Comparison of ENCODE assay signal across 25 mouse cellular contexts in genomic region chr6:101310491-101310890, GRCm38 (mm10).
DNase-seq lines count a peak whose midpoint lies in the region; ATAC-seq lines count a peak whose summit lies in the region.
"Had no signal": no experiment of that assay in that cellular context is flagged by ENCODE, and none has a peak within 500 bp of the region (broad histone marks: within the 10 kb centered on the region; RNA-seq: fewer than 3 reads in every experiment).

No protein-coding gene starts in this region.

- WGBS in forebrain, embryonic 10.5 days, result 87% methylated on average over 9 of the region's 9 CpGs
- 83% methylated on average over 9 of the region's 9 CpGs for WGBS in forebrain, embryonic 11.5 days
- WGBS in embryonic facial prominence, embryonic 14.5 days, result 50% methylated on average over 9 of the region's 9 CpGs

- no peak overlapping the region for H3K4me2 ChIP-seq in forebrain, embryonic 11.5 days (ENCODE audit: low read depth, low read length, severe bottlenecking)
- no peak overlapping the region for H3K4me2 ChIP-seq in embryonic facial prominence, embryonic 14.5 days (ENCODE audit: low read depth, low read length)
- H3K4me2 ChIP-seq: hindbrain, embryonic 15.5 days; intestine, embryonic 15.5 days; kidney, embryonic 15.5 days; liver, embryonic 11.5 days; midbrain, embryonic 11.5 days; stomach, embryonic 15.5 days had no signal

- no peaks in the 10 kb centered on the region for H3K9me3 ChIP-seq in forebrain, embryonic 10.5 days
- no peaks in the 10 kb centered on the region for H3K9me3 ChIP-seq in forebrain, embryonic 11.5 days (ENCODE audit: control insufficient read depth, low read length)
- peaks cover 3% of the 10 kb centered on the region; the same call in 1 of the 2 replicates for H3K9me3 ChIP-seq in megakaryocyte, embryonic 14.5 days
- H3K9me3 ChIP-seq in embryonic facial prominence, embryonic 14.5 days (ENCODE audit: control insufficient read depth, low read length), result no peaks in the 10 kb centered on the region
- H3K9me3 ChIP-seq: hindbrain, embryonic 15.5 days; intestine, embryonic 15.5 days; kidney, embryonic 15.5 days; stomach, embryonic 15.5 days had no signal

- peaks cover 53% of the 10 kb centered on the region for H3K27me3 ChIP-seq in forebrain, embryonic 10.5 days (ENCODE audit: poor library complexity, severe bottlenecking)
- no peaks in the 10 kb centered on the region for H3K27me3 ChIP-seq in forebrain, embryonic 11.5 days (ENCODE audit: control insufficient read depth, insufficient read depth, low read length)
- H3K27me3 ChIP-seq in megakaryocyte, embryonic 14.5 days (replicated peaks), result no peaks in the 10 kb centered on the region
- no peaks in the 10 kb centered on the region for H3K27me3 ChIP-seq in embryonic facial prominence, embryonic 14.5 days (replicated peaks; ENCODE audit: control insufficient read depth, insufficient read depth, low read length)
- H3K27me3 ChIP-seq: intestine, embryonic 15.5 days; kidney, embryonic 15.5 days; stomach, embryonic 15.5 days had no signal

- DNase-seq in forebrain, embryonic 10.5 days (ENCODE audit: extremely low spot score, low spot score), result no peak
- DNase-seq in forebrain, embryonic 11.5 days (ENCODE audit: low spot score), result no peak
- peak; percentile 25 for DNase-seq in layer of hippocampus, adult 11-12 months (ENCODE audit: low spot score)
- DNase-seq in layer of hippocampus, adult 18-20 months (ENCODE audit: low spot score in 2 of 2), result no peak
- DNase-seq in embryonic facial prominence, embryonic 14.5 days (ENCODE audit: low spot score), result no peak
- DNase-seq in urinary bladder, adult 2 months (ENCODE audit: low spot score), result no peak
- DNase-seq: adrenal gland, postnatal 14 days; cerebellum, adult 8-10 months; gastrocnemius, postnatal 25 days; kidney, postnatal 4 days; liver, postnatal 0 days; thymus, adult 18-20 months; thymus, postnatal 36 days had no signal

- ATAC-seq in forebrain, embryonic 11.5 days (replicated peaks; ENCODE audit: low FRiP score), result no peak
- no peak for ATAC-seq in megakaryocyte, adult 5-6 weeks (ENCODE audit: poor library complexity, severe bottlenecking)
- no peak for ATAC-seq in embryonic facial prominence, embryonic 14.5 days (ENCODE audit: low read depth)
- ATAC-seq: CD4-positive, CD25-positive, alpha-beta regulatory T cell, adult 4 months; forebrain, embryonic 16.5 days; intestine, embryonic 15.5 days; liver, postnatal 0 days; lung, postnatal 0 days had no signal

- H3K9ac ChIP-seq in forebrain, embryonic 11.5 days (ENCODE audit: low read length), result no peak overlapping the region
- H3K9ac ChIP-seq in embryonic facial prominence, embryonic 14.5 days (ENCODE audit: low read depth, low read length), result no peak overlapping the region
- H3K9ac ChIP-seq: hindbrain, embryonic 15.5 days; intestine, embryonic 15.5 days; kidney, embryonic 15.5 days; liver, postnatal 0 days; stomach, embryonic 15.5 days had no signal

- no peaks in the 10 kb centered on the region for H3K36me3 ChIP-seq in forebrain, embryonic 10.5 days (replicated peaks)
- H3K36me3 ChIP-seq in forebrain, embryonic 11.5 days (ENCODE audit: control insufficient read depth, insufficient read depth, low read length), result no peaks in the 10 kb centered on the region
- H3K36me3 ChIP-seq in megakaryocyte, embryonic 14.5 days (replicated peaks; ENCODE audit: low read length), result no peaks in the 10 kb centered on the region
- no peaks in the 10 kb centered on the region for H3K36me3 ChIP-seq in embryonic facial prominence, embryonic 14.5 days (ENCODE audit: control insufficient read depth, insufficient read depth, low read length)
- H3K36me3 ChIP-seq: hindbrain, embryonic 15.5 days; intestine, embryonic 15.5 days; kidney, embryonic 15.5 days; stomach, embryonic 15.5 days had no signal

- H3K4me3 ChIP-seq in forebrain, embryonic 10.5 days, result no peak overlapping the region
- H3K4me3 ChIP-seq in forebrain, embryonic 11.5 days (ENCODE audit: low read depth, low read length), result no peak overlapping the region
- H3K4me3 ChIP-seq in megakaryocyte, embryonic 14.5 days (replicated peaks), result peak overlapping the region; percentile 65
- no peak overlapping the region for H3K4me3 ChIP-seq in embryonic facial prominence, embryonic 14.5 days (ENCODE audit: low read depth, low read length)
- H3K4me3 ChIP-seq: hindbrain, embryonic 15.5 days; intestine, embryonic 15.5 days; kidney, embryonic 15.5 days; stomach, embryonic 15.5 days had no signal

- H3K4me1 ChIP-seq in forebrain, embryonic 10.5 days, result peaks cover 57% of the 10 kb centered on the region
- peaks cover 6% of the 10 kb centered on the region; the same call in 1 of the 2 replicates for H3K4me1 ChIP-seq in forebrain, embryonic 11.5 days (replicated peaks; ENCODE audit: control insufficient read depth, insufficient read depth, low read length)
- no peaks in the 10 kb centered on the region for H3K4me1 ChIP-seq in megakaryocyte, embryonic 14.5 days
- H3K4me1 ChIP-seq in embryonic facial prominence, embryonic 14.5 days (ENCODE audit: control insufficient read depth, insufficient read depth, low read length), result peaks cover 52% of the 10 kb centered on the region

- H3K27ac ChIP-seq in forebrain, embryonic 10.5 days, result 0 out of 2 replicates have a peak overlapping the region, but pooled peaks have one; percentile 15
- H3K27ac ChIP-seq in forebrain, embryonic 11.5 days (ENCODE audit: low read depth, low read length), result no peak overlapping the region
- peak overlapping the region; percentile 19; the same call in 1 of the 2 replicates for H3K27ac ChIP-seq in embryonic facial prominence, embryonic 14.5 days (replicated peaks; ENCODE audit: low read depth, low read length)
- H3K27ac ChIP-seq: hindbrain, embryonic 15.5 days; intestine, embryonic 15.5 days; kidney, embryonic 15.5 days; macrophage; stomach, embryonic 15.5 days had no signal
